Mouse (Mus musculus) MEL (cell line): Measurements from ENCODE around the gene Myrfl. TPM values are rescaled to one million over a fixed set of nuclear protein-coding genes. Genes with fewer than 3 reads are reported as not detected.

Experiments
- DNase-seq: peaks from one replicate; pipeline ENCODE4 v3.0.0; 2011; ENCODE audit warnings: low read depth, low spot score
- H3K27ac ChIP-seq: 2 replicates; pipeline ENCODE4 v1.5.1; 2012; ENCODE audit warnings: low read depth, mild to moderate bottlenecking, control low read depth, low read length, moderate library complexity; ENCODE audit not compliant: control insufficient read depth
- H3K27me3 ChIP-seq, 2 experiments: fragments of 150-350 bp in 1 of 2; sonication (generic) in 1 of 2; 2 replicates each; pipeline ENCODE4 v1.6.1; 2012; ENCODE audit warnings: low read length in 2 of 2, mild to moderate bottlenecking in 2 of 2, improper control_type of control experiment in 1 of 2, moderate library complexity in 1 of 2; ENCODE audit not compliant: insufficient read depth in 2 of 2, control insufficient read depth in 1 of 2
- H3K36me3 ChIP-seq, 2 experiments: 2 replicates each; pipeline ENCODE4 v1.6.1; 2012 to 2014; ENCODE audit warnings: low read length in 2 of 2, improper control_type of control experiment in 1 of 2, inconsistent platforms in 1 of 2, mild to moderate bottlenecking in 1 of 2; ENCODE audit not compliant: insufficient read depth in 2 of 2, control insufficient read depth in 1 of 2
- H3K4me1 ChIP-seq, 2 experiments: fragments of 150-350 bp in 1 of 2; sonication (generic) in 1 of 2; 2 replicates each; pipeline ENCODE4 v1.6.1; 2012; ENCODE audit warnings: low read length in 2 of 2, improper control_type of control experiment in 1 of 2, mild to moderate bottlenecking in 1 of 2; ENCODE audit not compliant: insufficient read depth in 2 of 2, control insufficient read depth in 1 of 2
- H3K4me3 ChIP-seq, 2 experiments: fragments of 150-350 bp in 1 of 2; sonication (generic) in 1 of 2; 2 replicates each; pipeline ENCODE4 v1.5.1; 2012; ENCODE audit warnings: low read depth in 2 of 2, low read length in 2 of 2, mild to moderate bottlenecking in 2 of 2, moderate library complexity in 2 of 2, control low read depth in 1 of 2, improper control_type of control experiment in 1 of 2; ENCODE audit not compliant: control insufficient read depth in 1 of 2, insufficient read depth in 1 of 2
- H3K79me2 ChIP-seq: 2 replicates; pipeline ENCODE4 v1.6.1; 2012; ENCODE audit warnings: mild to moderate bottlenecking, low read length, moderate library complexity; ENCODE audit not compliant: control insufficient read depth, poor library complexity, insufficient read depth
- H3K9ac ChIP-seq: 2 replicates; pipeline ENCODE4 v1.6.1; 2012; ENCODE audit warnings: low read depth, mild to moderate bottlenecking, control low read depth, low read length, moderate library complexity; ENCODE audit not compliant: control insufficient read depth, poor library complexity, severe bottlenecking
- H3K9me3 ChIP-seq: fragments of 150-350 bp; sonication (generic); replicated peaks from 2 replicates; pipeline ENCODE4 v1.6.1; 2012; ENCODE audit warnings: mild to moderate bottlenecking, low read length, improper control_type of control experiment, moderate library complexity; ENCODE audit not compliant: insufficient read depth
- BHLHE40 ChIP-seq: IDR thresholded peaks from 2 replicates; pipeline ENCODE4 v1.6.1; 2012; ENCODE audit warnings: low read depth, mild to moderate bottlenecking, inconsistent platforms, low read length, improper control_type of control experiment, borderline replicate concordance
- CHD1 ChIP-seq: IDR thresholded peaks from 2 replicates; pipeline ENCODE4 v1.6.1; 2012; ENCODE audit warnings: low read depth, mild to moderate bottlenecking, inconsistent platforms, low read length, improper control_type of control experiment
- CHD2 ChIP-seq: IDR thresholded peaks from 2 replicates; pipeline ENCODE4 v1.6.1; 2011; ENCODE audit warnings: low read length, improper control_type of control experiment
- E2F4 ChIP-seq: IDR thresholded peaks from 2 replicates; pipeline ENCODE4 v1.6.1; 2011; ENCODE audit warnings: low read depth, low read length, improper control_type of control experiment, borderline replicate concordance
- ELF1 ChIP-seq: IDR thresholded peaks from 2 replicates; pipeline ENCODE4 v1.6.1; 2014; ENCODE audit warnings: low read depth, mild to moderate bottlenecking, inconsistent platforms, low read length, improper control_type of control experiment, moderate library complexity
- EP300 ChIP-seq, 2 experiments: IDR thresholded peaks; 2 replicates each; pipeline ENCODE4 v1.6.1; 2011; ENCODE audit warnings: improper control_type of control experiment in 2 of 2, low read length in 2 of 2, low read depth in 1 of 2, mild to moderate bottlenecking in 1 of 2
- ETS1 ChIP-seq: IDR thresholded peaks from 2 replicates; pipeline ENCODE4 v1.6.1; 2012; ENCODE audit warnings: low read depth, mild to moderate bottlenecking, inconsistent platforms, low read length, improper control_type of control experiment, moderate library complexity
- GABPA ChIP-seq: IDR thresholded peaks from 2 replicates; pipeline ENCODE4 v1.6.1; 2012; ENCODE audit warnings: low read depth, mild to moderate bottlenecking, inconsistent platforms, low read length, improper control_type of control experiment, moderate library complexity
- JUND ChIP-seq: IDR thresholded peaks from 2 replicates; pipeline ENCODE4 v1.6.1; 2011; ENCODE audit warnings: low read depth, mild to moderate bottlenecking, improper control_type of control experiment, low read length
- KAT2A ChIP-seq: conservative IDR thresholded peaks from 2 replicates; pipeline ENCODE4 v1.6.1; 2012; ENCODE audit warnings: low read depth, low read length, improper control_type of control experiment, inconsistent platforms
- MAFK ChIP-seq: IDR thresholded peaks from 2 replicates; pipeline ENCODE4 v1.6.1; 2011; ENCODE audit warnings: low read depth, mild to moderate bottlenecking, low read length, improper control_type of control experiment, borderline replicate concordance
- MAX ChIP-seq: IDR thresholded peaks from 2 replicates; pipeline ENCODE4 v1.6.1; 2011; ENCODE audit warnings: low read length, improper control_type of control experiment
- MAZ ChIP-seq: IDR thresholded peaks from 2 replicates; pipeline ENCODE4 v1.6.1; 2012; ENCODE audit warnings: low read depth, mild to moderate bottlenecking, inconsistent platforms, low read length, improper control_type of control experiment
- MEF2A ChIP-seq: IDR thresholded peaks from 2 replicates; pipeline ENCODE4 v1.6.1; 2014; ENCODE audit warnings: low read depth, mild to moderate bottlenecking, inconsistent platforms, low read length, improper control_type of control experiment; ENCODE audit not compliant: poor library complexity, insufficient replicate concordance, severe bottlenecking; ENCODE audit errors: extremely low read depth
- MXI1 ChIP-seq: IDR thresholded peaks from 2 replicates; pipeline ENCODE4 v1.6.1; 2011; ENCODE audit warnings: mild to moderate bottlenecking, low read depth, low read length, improper control_type of control experiment
- MYB ChIP-seq: IDR thresholded peaks from 2 replicates; pipeline ENCODE4 v1.6.1; 2011; ENCODE audit warnings: mild to moderate bottlenecking, low read depth, low read length, improper control_type of control experiment
- POLR2AphosphoS2 ChIP-seq: IDR thresholded peaks from 2 replicates; pipeline ENCODE4 v1.6.1; 2011; ENCODE audit warnings: low read length, improper control_type of control experiment
- POLR2AphosphoS5 ChIP-seq: IDR thresholded peaks from 2 replicates; pipeline ENCODE4 v1.6.1; 2012; ENCODE audit warnings: low read depth, borderline replicate concordance, mild to moderate bottlenecking, inconsistent platforms, low read length, moderate library complexity, mixed read lengths
- SIN3A ChIP-seq: IDR thresholded peaks from 2 replicates; pipeline ENCODE4 v1.6.1; 2012; ENCODE audit warnings: low read length, improper control_type of control experiment, inconsistent platforms
- SMC3 ChIP-seq: IDR thresholded peaks from 2 replicates; pipeline ENCODE4 v1.6.1; 2011; ENCODE audit warnings: low read depth, low read length, improper control_type of control experiment
- TBP ChIP-seq: IDR thresholded peaks from 2 replicates; pipeline ENCODE4 v1.8.0; 2011; ENCODE audit warnings: low read depth, low read length, improper control_type of control experiment
- USF2 ChIP-seq, 2 experiments: IDR thresholded peaks; 2 replicates each; pipeline ENCODE4 v1.6.1; 2011 to 2012; ENCODE audit warnings: improper control_type of control experiment in 2 of 2, low read length in 2 of 2, borderline replicate concordance in 1 of 2, inconsistent platforms in 1 of 2, low read depth in 1 of 2, mild to moderate bottlenecking in 1 of 2; ENCODE audit not compliant: insufficient read depth in 1 of 2
- ZC3H11A ChIP-seq: IDR thresholded peaks from 2 replicates; pipeline ENCODE4 v1.6.1; 2012; ENCODE audit warnings: low read depth, mild to moderate bottlenecking, inconsistent platforms, low read length, improper control_type of control experiment
- ZKSCAN1 ChIP-seq: IDR thresholded peaks from 2 replicates; pipeline ENCODE4 v1.6.1; 2012; ENCODE audit warnings: low read depth, mild to moderate bottlenecking, inconsistent platforms, low read length, improper control_type of control experiment, moderate library complexity
- ZNF384 ChIP-seq: IDR thresholded peaks from 2 replicates; pipeline ENCODE4 v1.6.1; 2012; ENCODE audit warnings: low read depth, mild to moderate bottlenecking, inconsistent platforms, low read length, improper control_type of control experiment
- polyA plus RNA-seq, 2 experiments: library from polyadenylated mRNA; stranded (reverse) in 1 of 2; unstranded in 1 of 2; fragments of >175 nt in 1 of 2; fragments of >200 nt in 1 of 2; gene quantifications; 2 replicates each; pipeline versions ENCODE4 v1.2.1 to v1.2.4; 2012; ENCODE audit warnings: low replicate concordance in 2 of 2, low read depth in 1 of 2; ENCODE audit not compliant: insufficient read length in 2 of 2, insufficient read depth in 1 of 2, missing spikeins in 1 of 2
- total RNA-seq: library from RNA; depleted of rRNA; stranded (reverse); fragments of 300-350 nt; gene quantifications from 2 replicates; pipeline ENCODE4 v1.2.3, GENCODE M21; 2012

The Myrfl gene
- total and polyA plus RNA-seq, 3 experiments: 0.03 TPM; not detected in 2

DNA sequence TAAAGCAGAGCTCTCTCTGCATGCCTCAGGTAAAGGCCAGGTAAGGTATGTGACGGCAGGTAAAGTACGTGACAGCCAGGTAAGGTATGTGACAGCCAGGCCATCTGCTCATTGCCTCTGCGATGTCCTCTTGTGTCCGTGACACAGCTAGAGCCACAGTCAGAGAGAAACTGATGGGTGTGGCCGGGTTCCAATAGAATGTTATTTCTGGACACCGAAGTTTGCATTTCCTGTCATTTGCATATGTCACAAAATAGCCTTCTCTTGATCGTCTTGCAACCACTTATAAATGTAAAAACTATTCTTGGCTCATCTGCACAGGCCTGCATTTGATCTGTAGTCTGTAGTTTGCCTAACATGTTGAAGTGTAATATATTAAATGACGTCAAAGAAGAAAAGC is 154.5 kb downstream of the Myrfl start:
- no peaks in the 10 kb centered on the region for H3K79me2 ChIP-seq
- H3K27me3 ChIP-seq: no peaks in the 10 kb centered on the region
- H3K4me3 ChIP-seq: no peak overlapping the region
- DNase-seq: no peak
- no peaks in the 10 kb centered on the region for H3K9me3 ChIP-seq
- no peak overlapping the region for H3K9ac ChIP-seq
- no peak for TF ChIP-seq ZKSCAN1
- no peak for TF ChIP-seq ETS1
- no peak for TF ChIP-seq MAFK
- no peak for TF ChIP-seq SIN3A
- no peak for TF ChIP-seq MYB
- TF ChIP-seq MAX: no peak
- TF ChIP-seq CHD1: no peak
- TF ChIP-seq CHD2: no peak
- no peak for TF ChIP-seq EP300 (IDR thresholded peaks at IDR 0.05; ENCODE audit: low read depth in 1 of 2, low read length in 2 of 2)
- no peak for TF ChIP-seq MXI1
- no peak for TF ChIP-seq MAZ
- TF ChIP-seq GABPA: no peak
- TF ChIP-seq ELF1: no peak
- TF ChIP-seq ZNF384: no peak
- no peak for TF ChIP-seq POLR2AphosphoS5
- no peak for TF ChIP-seq KAT2A
- H3K36me3 ChIP-seq: no peaks in the 10 kb centered on the region
- H3K27ac ChIP-seq: no peak overlapping the region
- no peaks in the 10 kb centered on the region for H3K4me1 ChIP-seq

DNA sequence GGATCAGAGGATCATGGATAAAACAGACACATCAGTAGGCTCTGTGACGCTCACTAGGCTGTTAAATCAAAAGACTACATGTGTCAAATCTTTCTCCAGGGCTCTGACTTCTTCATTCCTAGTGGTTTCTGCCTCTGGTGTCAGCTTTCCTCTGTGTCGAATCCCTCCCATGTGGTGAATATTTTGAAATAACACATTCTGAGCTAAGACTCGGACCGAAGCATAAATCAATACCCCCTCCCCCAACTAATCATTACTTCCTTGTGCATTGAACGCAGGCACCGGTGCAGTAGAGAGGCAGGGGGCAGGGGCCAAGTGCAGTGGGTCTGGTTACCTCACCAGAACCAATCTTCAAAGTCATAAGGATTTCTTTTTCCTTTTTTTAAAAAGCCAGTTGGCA is 155.4 kb downstream of the Myrfl start:
- no peak for TF ChIP-seq EP300 (IDR thresholded peaks at IDR 0.05; ENCODE audit: low read depth in 1 of 2, low read length in 2 of 2)
- TF ChIP-seq MXI1: no peak
- TF ChIP-seq E2F4: no peak
- TF ChIP-seq ELF1: no peak
- TF ChIP-seq MYB: no peak
- TF ChIP-seq CHD1: no peak
- no peak for TF ChIP-seq JUND
- no peak for TF ChIP-seq USF2 (IDR thresholded peaks at IDR 0.05; ENCODE audit: borderline replicate concordance in 1 of 2, insufficient read depth in 1 of 2, low read depth in 1 of 2, low read length in 2 of 2)
- no peak for TF ChIP-seq MAX
- no peak for TF ChIP-seq POLR2AphosphoS2
- TF ChIP-seq ZC3H11A: no peak
- no peak for TF ChIP-seq POLR2AphosphoS5
- TF ChIP-seq ZKSCAN1: no peak
- no peak for TF ChIP-seq SIN3A
- no peak for TF ChIP-seq SMC3
- no peak for TF ChIP-seq MEF2A
- no peak for TF ChIP-seq TBP
- TF ChIP-seq BHLHE40: no peak
- H3K27me3 ChIP-seq: no peaks in the 10 kb centered on the region
- H3K4me1 ChIP-seq: no peaks in the 10 kb centered on the region
- no peak overlapping the region for H3K9ac ChIP-seq
- DNase-seq: no peak
- no peaks in the 10 kb centered on the region for H3K9me3 ChIP-seq
- no peak overlapping the region for H3K4me3 ChIP-seq
- H3K27ac ChIP-seq: no peak overlapping the region
- no peaks in the 10 kb centered on the region for H3K36me3 ChIP-seq
- no peaks in the 10 kb centered on the region for H3K79me2 ChIP-seq
